Mouse (Mus musculus) limb, embryonic 14.5 days (tissue): Measurements from ENCODE around the gene Slc1a4. TPM values are rescaled to one million over a fixed set of nuclear protein-coding genes. Genes with fewer than 3 reads are reported as not detected.
A peak's percentile ranks its signal among the peaks of the same experiment; 100 is the strongest.

ENCODE experiments used
- ATAC-seq: fragments of 200-750 bp; cut with Nextera tagmentation; 2 replicates; pipeline ENCODE4 v1.8.0; 2017; ENCODE audit warnings: low read depth, moderate number of reproducible peaks, moderate TSS enrichment; ENCODE audit not compliant: low FRiP score
- DNase-seq: peaks from one replicate; pipeline ENCODE4 v3.0.0-alpha.2; 2015; ENCODE audit warnings: low spot score
- H3K27ac ChIP-seq: fragments of 300-500 bp; sonication (generic); replicated peaks from 2 replicates; pipeline ENCODE4 v1.5.1; 2014; ENCODE audit warnings: low read depth, mild to moderate bottlenecking, low read length, moderate library complexity, mixed read lengths
- H3K27me3 ChIP-seq: fragments of 300-500 bp; sonication (generic); 2 replicates; pipeline ENCODE4 v1.6.1; 2014; ENCODE audit warnings: low read length, mixed read lengths; ENCODE audit not compliant: control insufficient read depth, insufficient read depth
- H3K36me3 ChIP-seq: fragments of 300-500 bp; sonication (generic); 2 replicates; pipeline ENCODE4 v1.6.1; 2014; ENCODE audit warnings: mild to moderate bottlenecking, low read length, moderate library complexity, mixed read lengths; ENCODE audit not compliant: control insufficient read depth, insufficient read depth
- H3K4me1 ChIP-seq: fragments of 300-500 bp; sonication (generic); 2 replicates; pipeline ENCODE4 v1.6.1; 2014; ENCODE audit warnings: antibody characterized with exemption, low read length, mixed read lengths; ENCODE audit not compliant: control insufficient read depth, insufficient read depth
- H3K4me2 ChIP-seq: fragments of 300-500 bp; sonication (generic); replicated peaks from 2 replicates; pipeline ENCODE4 v1.6.1; 2014; ENCODE audit warnings: low read depth, mild to moderate bottlenecking, low read length, moderate library complexity; ENCODE audit not compliant: severe bottlenecking
- H3K4me3 ChIP-seq: fragments of 300-500 bp; sonication (generic); replicated peaks from 2 replicates; pipeline ENCODE4 v1.5.1; 2014; ENCODE audit warnings: low read length
- H3K9ac ChIP-seq: fragments of 300-500 bp; sonication (generic); 2 replicates; pipeline ENCODE4 v1.6.1; 2014; ENCODE audit warnings: mild to moderate bottlenecking, low read depth, low read length, moderate library complexity; ENCODE audit not compliant: severe bottlenecking
- H3K9me3 ChIP-seq: fragments of 300-500 bp; sonication (generic); 2 replicates; pipeline ENCODE4 v1.6.1; 2016; ENCODE audit warnings: low read length; ENCODE audit not compliant: control insufficient read depth
- POLR2A ChIP-seq: fragments of 200-500 bp; IDR thresholded peaks from 2 replicates; pipeline ENCODE4 v1.8.0; 2012; ENCODE audit warnings: inconsistent platforms, mild to moderate bottlenecking, moderate library complexity, borderline replicate concordance; ENCODE audit not compliant: insufficient read depth, insufficient read length; ENCODE audit errors: extremely low read depth
- WGBS: fragments of 180-500 bp; shearing (Covaris S2); extraction: QIAGEN DNeasy Blood & Tissue Kit; methylation state at CpG from one replicate; pipeline ENCODE4 v1.1.7; 2014; 5-methylcytosine and 5-hydroxymethylcytosine counted together
- polyA plus RNA-seq, 2 experiments: library from polyadenylated mRNA; depleted of rRNA in 1 of 2; stranded (reverse) in 1 of 2; unstranded in 1 of 2; fragments of >200 nt; fragmentation: Nextera tagmentation in 1 of 2; extraction: Ambion mirVana in 1 of 2; gene quantifications; 2 replicates each; pipeline versions ENCODE4 v1.2.1 to v1.2.3; 2012 to 2014

Gene Slc1a4
- polyA plus RNA-seq, 2 experiments = 15.1 to 21.8 TPM

- ATAC-seq (no peak), DNase-seq (peak; percentile 10)
- 79% methylated on average over 6 of the region's 6 CpGs for WGBS
Observed at GRCm38 (mm10) chr11:20299900-20300299, 32.6 kb downstream of the Slc1a4 start.

DNA sequence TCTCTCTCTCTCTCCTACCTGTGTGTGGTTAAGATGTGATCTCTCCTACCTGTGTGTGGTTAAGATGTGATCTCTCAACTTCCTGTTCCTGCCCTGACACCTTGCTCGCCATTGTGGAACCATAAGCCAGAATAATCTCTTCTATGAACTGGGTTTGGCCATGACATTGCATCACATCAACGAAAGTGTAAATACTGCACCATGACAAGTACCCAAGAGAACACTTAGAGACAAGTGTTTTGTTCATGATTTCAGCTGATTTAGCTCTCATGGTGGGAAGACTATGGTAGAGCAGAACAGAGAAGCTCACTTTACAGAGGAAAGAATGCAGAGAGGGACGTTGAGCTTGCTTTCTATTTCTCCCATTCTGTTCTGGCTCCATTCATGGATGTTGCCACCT, 48.0 kb downstream of the Slc1a4 start:
- DNase-seq (no peak), ATAC-seq (no peak)
- no peak for TF ChIP-seq POLR2A
- Histone ChIP-seq H3K4me1 (no peaks in the 10 kb centered on the region), H3K9me3 (no peaks in the 10 kb centered on the region), H3K9ac (no peak overlapping the region), H3K27me3 (no peaks in the 10 kb centered on the region), H3K36me3 (no peaks in the 10 kb centered on the region), H3K4me2 (no peak overlapping the region), H3K4me3 (no peak overlapping the region), H3K27ac (no peak overlapping the region)
- 78% methylated on average over 3 of the region's 3 CpGs for WGBS

More at GRCm38 (mm10) chr11:20299900-20300299, 32.6 kb downstream of the Slc1a4 start:
- Histone ChIP-seq H3K4me1 (no peaks in the 10 kb centered on the region), H3K9ac (no peak overlapping the region), H3K9me3 (no peaks in the 10 kb centered on the region), H3K4me2 (no peak overlapping the region), H3K4me3 (no peak overlapping the region), H3K27me3 (no peaks in the 10 kb centered on the region), H3K36me3 (peaks cover 12% of the 10 kb centered on the region), H3K27ac (no peak overlapping the region)
- TF ChIP-seq POLR2A = no peak

DNA sequence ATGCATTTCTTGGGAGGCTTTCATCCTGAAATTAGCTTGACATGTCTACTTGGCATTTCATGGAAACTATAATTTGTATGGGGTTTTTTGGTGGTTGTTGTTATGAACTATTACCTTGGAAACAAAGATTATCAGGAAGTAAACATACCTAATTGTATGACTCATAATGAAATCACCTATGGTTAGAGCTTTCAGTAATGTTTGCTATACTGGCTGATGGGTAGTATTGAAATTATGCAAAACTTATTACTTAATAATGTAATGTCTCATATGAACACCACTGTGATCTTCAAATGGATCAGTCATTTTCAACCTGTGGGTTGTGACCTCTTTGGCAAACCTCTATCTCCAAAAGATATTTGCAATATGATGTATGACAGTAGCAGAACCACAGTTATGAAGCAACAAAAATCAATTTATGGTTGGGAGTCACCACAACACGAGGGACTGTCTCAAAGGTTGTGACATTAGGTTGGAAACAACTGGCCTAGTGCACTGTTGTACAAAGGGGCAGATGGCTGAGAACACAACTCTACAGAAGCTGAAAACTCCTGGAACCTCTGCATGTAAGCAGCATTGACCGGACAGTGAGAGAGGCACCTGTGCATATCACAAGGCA, 49.8 kb downstream of the Slc1a4 start:
- H3K36me3 ChIP-seq = no peaks in the 10 kb centered on the region
- H3K9me3 ChIP-seq = no peaks in the 10 kb centered on the region
- 74% methylated on average over 2 of the region's 2 CpGs for WGBS
- no peaks in the 10 kb centered on the region for H3K27me3 ChIP-seq
- H3K27ac ChIP-seq = no peak overlapping the region
- H3K4me3 ChIP-seq = no peak overlapping the region
- no peak for TF ChIP-seq POLR2A
- no peak overlapping the region for H3K4me2 ChIP-seq
- ATAC-seq (no peak), DNase-seq (no peak)
- H3K4me1 ChIP-seq = no peaks in the 10 kb centered on the region
- H3K9ac ChIP-seq = no peak overlapping the region

GRCm38 (mm10) chr11:20280982-20281381, 51.5 kb downstream of the Slc1a4 start:
- H3K9me3 ChIP-seq = no peaks in the 10 kb centered on the region
- no peak overlapping the region for H3K4me2 ChIP-seq
- H3K4me1 ChIP-seq = no peaks in the 10 kb centered on the region
- H3K27me3 ChIP-seq = no peaks in the 10 kb centered on the region
- DNase-seq (peak; percentile 32), ATAC-seq (no peak)
- no peaks in the 10 kb centered on the region for H3K36me3 ChIP-seq
- TF ChIP-seq POLR2A = no peak
- H3K4me3 ChIP-seq = no peak overlapping the region
- 60% methylated on average over 5 of the region's 5 CpGs for WGBS
- H3K9ac ChIP-seq = no peak overlapping the region
- H3K27ac ChIP-seq = no peak overlapping the region

DNA sequence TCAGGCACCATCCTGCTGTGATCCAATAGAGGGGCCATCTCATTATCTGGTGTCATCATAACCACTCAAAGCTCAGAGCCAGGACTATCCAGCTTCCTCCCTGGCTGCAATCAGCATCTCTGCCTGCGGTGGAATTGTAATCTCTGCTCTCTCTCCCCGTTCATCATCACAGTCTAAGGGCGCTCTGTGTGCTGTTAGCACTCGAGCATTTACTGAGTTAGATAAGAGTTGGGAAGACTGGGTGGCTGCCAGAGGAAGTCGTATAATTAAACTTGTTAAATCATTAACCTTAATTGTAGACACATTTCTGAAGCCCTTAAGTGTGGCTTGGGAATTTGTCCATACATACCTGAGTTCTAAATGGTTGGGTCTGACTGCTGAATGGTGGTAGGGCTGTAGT, 53.8 kb downstream of the Slc1a4 start:
- H3K27ac ChIP-seq = no peak overlapping the region
- no peak overlapping the region for H3K9ac ChIP-seq
- H3K27me3 ChIP-seq = no peaks in the 10 kb centered on the region
- no peak for TF ChIP-seq POLR2A
- no peak for ATAC-seq
- no peak overlapping the region for H3K4me2 ChIP-seq
- no peaks in the 10 kb centered on the region for H3K36me3 ChIP-seq
- no peak overlapping the region for H3K4me3 ChIP-seq
- no peaks in the 10 kb centered on the region for H3K4me1 ChIP-seq
- DNase-seq = no peak
- no peaks in the 10 kb centered on the region for H3K9me3 ChIP-seq
- 40% methylated on average over 5 of the region's 5 CpGs for WGBS

DNA sequence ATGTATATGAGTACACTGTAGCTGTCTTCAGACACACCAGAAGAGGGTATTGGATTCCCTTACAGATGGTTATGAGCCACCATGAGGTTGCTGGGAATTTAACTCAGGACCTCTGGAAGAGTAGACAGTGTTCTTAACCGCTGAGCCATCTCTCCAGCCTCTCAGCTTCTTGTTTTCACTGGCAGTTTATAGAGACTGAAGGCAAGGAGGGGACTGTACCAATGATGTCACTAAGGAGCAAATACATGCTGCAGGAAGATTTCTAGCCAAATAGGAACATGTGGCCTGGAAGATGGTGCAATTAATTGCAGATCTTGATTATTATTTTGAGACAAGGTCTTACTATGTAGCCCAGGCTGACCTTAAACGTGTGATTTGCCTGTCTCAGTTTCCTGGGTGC, 55.4 kb downstream of the Slc1a4 start:
- Histone ChIP-seq H3K4me2 (no peak overlapping the region), H3K4me1 (no peaks in the 10 kb centered on the region), H3K27me3 (no peaks in the 10 kb centered on the region), H3K27ac (no peak overlapping the region), H3K9ac (no peak overlapping the region), H3K4me3 (no peak overlapping the region), H3K36me3 (no peaks in the 10 kb centered on the region), H3K9me3 (no peaks in the 10 kb centered on the region)
- DNase-seq (no peak), ATAC-seq (no peak)
- TF ChIP-seq POLR2A = no peak
- 71% methylated on average over 2 of the region's 2 CpGs for WGBS
